In the genomic region with DNA sequence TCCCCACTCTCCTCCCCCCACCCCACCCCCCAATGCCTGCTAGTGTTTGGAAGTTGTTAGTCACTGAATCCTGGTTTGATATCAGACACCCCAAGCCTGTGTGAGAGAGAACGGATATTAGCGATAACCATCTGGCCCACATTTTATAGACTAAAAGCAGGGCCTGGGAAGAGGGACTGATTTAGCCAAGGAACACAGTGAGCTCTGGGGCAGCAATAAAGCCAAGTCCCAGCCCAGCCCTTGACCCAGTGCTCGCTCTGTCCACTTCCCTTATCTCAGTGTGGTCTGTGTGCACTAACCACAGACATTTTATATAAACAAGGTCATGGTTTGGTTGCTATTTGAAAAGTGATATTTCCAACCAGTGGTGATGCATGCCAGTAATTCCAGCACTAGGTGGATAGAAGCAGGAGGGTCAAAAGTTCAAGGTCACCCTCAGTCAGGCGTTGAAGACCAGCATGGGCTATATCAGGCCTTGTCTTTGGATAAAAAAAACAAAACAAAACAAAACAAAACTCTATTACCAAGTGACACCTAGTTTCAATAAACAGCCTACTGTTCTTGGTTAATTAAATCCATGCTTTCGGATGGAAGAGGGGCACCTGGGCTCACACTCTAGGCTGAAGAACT, we compare ENCODE assay signal across 13 mouse cellular contexts. TPM values are rescaled to one million over a fixed set of nuclear protein-coding genes. Genes with fewer than 3 reads are reported as not detected.
DNase-seq lines count a peak whose midpoint lies in the region; ATAC-seq and TF ChIP-seq lines count a peak whose summit lies in the region.
"Had no signal": no experiment of that assay in that cellular context is flagged by ENCODE, and none has a peak within 500 bp of the region (broad histone marks: within the 10 kb centered on the region; RNA-seq: fewer than 3 reads in every experiment).

No protein-coding gene starts in this region.

- TF ChIP-seq CTCF in intestine, postnatal 0 days (IDR thresholded peaks at IDR 0.05; ENCODE audit: low read depth): no peak

- H3K9me3 ChIP-seq in intestine, postnatal 0 days (ENCODE audit: control insufficient read depth): no peaks in the 10 kb centered on the region
- no peaks in the 10 kb centered on the region for H3K9me3 ChIP-seq in intestine, embryonic 15.5 days
- H3K9me3 ChIP-seq in midbrain, embryonic 11.5 days (ENCODE audit: control insufficient read depth, low read length): no peaks in the 10 kb centered on the region

- WGBS in intestine, postnatal 0 days: 50% methylated on average over 5 of the region's 5 CpGs
- WGBS in intestine, embryonic 15.5 days: 52% methylated on average over 5 of the region's 5 CpGs
- WGBS in midbrain, embryonic 11.5 days: 88% methylated on average over 5 of the region's 5 CpGs

- no peak overlapping the region for H3K9ac ChIP-seq in intestine, postnatal 0 days (ENCODE audit: low read depth, low read length)
- H3K9ac ChIP-seq in intestine, embryonic 15.5 days: no peak overlapping the region
- H3K9ac ChIP-seq in midbrain, embryonic 11.5 days (ENCODE audit: low read length): no peak overlapping the region

- peak; percentile 98 for DNase-seq in 416B (ENCODE audit: low read depth)
- peak; percentile 63 to 76 for DNase-seq in adrenal gland, postnatal 36 days
- peak; percentile 23 to 74 for DNase-seq in kidney, postnatal 25 days
- DNase-seq in layer of hippocampus, adult 18-20 months (ENCODE audit: low spot score in 2 of 2): no peak
- DNase-seq in cerebellum, postnatal 36 days: no peak
- DNase-seq in midbrain, embryonic 11.5 days (ENCODE audit: low spot score, missing footprints): no peak
- DNase-seq: gastrocnemius, postnatal 14 days; heart, postnatal 14 days; lung, postnatal 10 days; thymus, postnatal 25 days had no signal

- no peaks in the 10 kb centered on the region for H3K27me3 ChIP-seq in intestine, postnatal 0 days (replicated peaks; ENCODE audit: control insufficient read depth, insufficient read depth, low read length)
- H3K27me3 ChIP-seq in intestine, embryonic 15.5 days (replicated peaks): no peaks in the 10 kb centered on the region
- H3K27me3 ChIP-seq in midbrain, embryonic 11.5 days (ENCODE audit: control insufficient read depth, insufficient read depth, low read length): no peaks in the 10 kb centered on the region

- H3K4me1 ChIP-seq in intestine, postnatal 0 days (replicated peaks; ENCODE audit: control insufficient read depth, insufficient read depth, low read length): no peaks in the 10 kb centered on the region
- H3K4me1 ChIP-seq in intestine, embryonic 15.5 days (replicated peaks): no peaks in the 10 kb centered on the region
- no peaks in the 10 kb centered on the region for H3K4me1 ChIP-seq in midbrain, embryonic 11.5 days (ENCODE audit: control insufficient read depth, insufficient read depth, low read length)

- ATAC-seq in intestine, postnatal 0 days: 0 out of 2 replicates have a peak, but pooled peaks have one; percentile 10
- ATAC-seq in intestine, embryonic 15.5 days: no peak
- no peak for ATAC-seq in midbrain, embryonic 11.5 days (ENCODE audit: low FRiP score)

- no peak overlapping the region for H3K4me2 ChIP-seq in intestine, postnatal 0 days (replicated peaks; ENCODE audit: low read depth)
- no peak overlapping the region for H3K4me2 ChIP-seq in intestine, embryonic 15.5 days (replicated peaks)
- H3K4me2 ChIP-seq in midbrain, embryonic 11.5 days: no peak overlapping the region

- no peak overlapping the region for H3K4me3 ChIP-seq in intestine, postnatal 0 days (ENCODE audit: low read depth, low read length)
- H3K4me3 ChIP-seq in intestine, embryonic 15.5 days (replicated peaks): no peak overlapping the region
- H3K4me3 ChIP-seq in midbrain, embryonic 11.5 days (ENCODE audit: low read depth, low read length): no peak overlapping the region

- no peak overlapping the region for H3K27ac ChIP-seq in intestine, postnatal 0 days (ENCODE audit: low read depth, low read length)
- H3K27ac ChIP-seq in intestine, embryonic 15.5 days: no peak overlapping the region
- no peak overlapping the region for H3K27ac ChIP-seq in midbrain, embryonic 11.5 days (ENCODE audit: low read depth, low read length)

- no peaks in the 10 kb centered on the region for H3K36me3 ChIP-seq in intestine, postnatal 0 days (ENCODE audit: control insufficient read depth, insufficient read depth)
- H3K36me3 ChIP-seq in intestine, embryonic 15.5 days: no peaks in the 10 kb centered on the region
- no peaks in the 10 kb centered on the region for H3K36me3 ChIP-seq in midbrain, embryonic 11.5 days (ENCODE audit: control insufficient read depth, insufficient read depth, low read length)

RNA-seq across cellular contexts. Expression of a gene that starts 18.9 kb away (rescaled TPM):
- polyA plus RNA-seq in intestine, postnatal 0 days (2015; fragmentation: Nextera tagmentation; extraction: Ambion mirVana): 7.8 and 8.3 TPM in 2 replicates
- polyA plus RNA-seq in intestine, embryonic 15.5 days (2015; fragmentation: Nextera tagmentation; extraction: Ambion mirVana): 9.6 and 10.8 TPM in 2 replicates
- 10 to 100 TPM; 54.2 to 60.9 TPM for total RNA-seq in adrenal gland, postnatal 36 days (2021)
- total RNA-seq in layer of hippocampus, adult 18-20 months (2021): 10 to 100 TPM; 52.2 to 58.4 TPM
- 12.9 and 13.6 TPM in 2 replicates for polyA plus RNA-seq in midbrain, embryonic 11.5 days (2014; fragmentation: Nextera tagmentation; extraction: Ambion mirVana)

RNA-seq across cellular contexts. Expression of a gene that starts 30.5 kb away (rescaled TPM):
- polyA plus RNA-seq in intestine, postnatal 0 days (2015; fragmentation: Nextera tagmentation; extraction: Ambion mirVana): 2.7 and 2.9 TPM in 2 replicates
- not detected in 2 replicates for polyA plus RNA-seq in intestine, embryonic 15.5 days (2015; fragmentation: Nextera tagmentation; extraction: Ambion mirVana)
- not detected for total RNA-seq in adrenal gland, postnatal 36 days (2021)
- under 1 TPM in 1 of 2 experiments, not detected in 1; 0.63 TPM for total RNA-seq in layer of hippocampus, adult 18-20 months (2021)
- polyA plus RNA-seq in midbrain, embryonic 11.5 days (2014; fragmentation: Nextera tagmentation; extraction: Ambion mirVana): 0.26 and 0.54 TPM in 2 replicates
- total RNA-seq: gastrocnemius, postnatal 14 days had no signal
- polyA plus RNA-seq: intestine, embryonic 14.5 days had no signal

Comparison
In these comparisons a context has a peak if more than half of its experiments do, and no peak if none do; other contexts are left out.
1. DNase-seq: peak in 416B (single experiment), adrenal gland, postnatal 36 days (2 of 2) and kidney, postnatal 25 days (2 of 2); none in layer of hippocampus, adult 18-20 months (0 of 2), cerebellum, postnatal 36 days (0 of 2) and midbrain, embryonic 11.5 days (single experiment).